ENCODE assay signal across 9 mouse cellular contexts in the genomic region with DNA sequence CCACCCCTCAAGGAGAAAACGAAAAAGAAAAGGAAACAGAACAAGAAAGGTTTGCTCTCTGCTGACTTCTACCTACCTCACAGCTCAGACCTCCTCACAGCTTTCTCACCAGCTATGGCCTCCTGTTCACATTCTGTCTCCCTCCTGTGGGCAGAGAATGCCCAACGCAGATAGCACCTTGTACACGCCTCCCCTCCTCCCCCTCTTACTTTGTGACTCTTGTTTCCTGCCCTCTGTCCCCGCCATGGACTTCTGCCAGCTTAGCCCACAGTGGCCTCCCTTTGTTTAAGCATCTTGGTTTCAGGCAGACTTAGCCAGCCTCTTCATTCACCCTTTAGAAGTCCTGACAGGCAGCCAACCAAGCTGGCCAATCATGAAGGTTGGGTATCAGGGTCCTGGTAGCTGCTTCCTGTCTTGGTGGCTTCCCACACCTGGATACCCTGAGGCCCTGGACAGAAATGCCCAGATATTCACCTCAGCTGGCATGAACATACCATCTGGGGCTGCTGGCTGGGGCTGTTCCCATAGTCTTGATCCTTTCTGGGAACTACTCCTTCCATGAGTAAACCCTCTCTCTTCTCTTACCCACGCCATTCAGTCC.
DNase-seq lines count a peak whose midpoint lies in the region; ATAC-seq lines count a peak whose summit lies in the region.
"Had no signal": no experiment of that assay in that cellular context is flagged by ENCODE, and none has a peak within 500 bp of the region (broad histone marks: within the 10 kb centered on the region; RNA-seq: fewer than 3 reads in every experiment).

No protein-coding gene starts in this region.

- ATAC-seq in monocyte, adult 5-6 weeks (replicated peaks; ENCODE audit: insufficient number of reproducible peaks, low FRiP score, low TSS enrichment, poor library complexity, severe bottlenecking), result 0 out of 2 replicates have a peak, but pooled peaks have one; percentile 17
- ATAC-seq: forebrain, embryonic 15.5 days had no signal

- peak; percentile 85 for DNase-seq in heart, adult 11 months
- no peak for DNase-seq in heart, adult 8-10 months (ENCODE audit: low spot score)
- peak; percentile 27 for DNase-seq in lung, postnatal 10 days
- no peak for DNase-seq in lung, postnatal 14 days
- DNase-seq in gonadal fat pad, adult 2 months (ENCODE audit: low read depth), result peak; percentile 81
- DNase-seq in gastrocnemius, adult 18-20 months (ENCODE audit: low spot score), result no peak
- DNase-seq in thymus, adult 18-20 months, result no peak

Comparison
In these comparisons a context has a peak if more than half of its experiments do, and no peak if none do; other contexts are left out.
1. DNase-seq: peak in heart, adult 11 months (single experiment), lung, postnatal 10 days (single experiment) and gonadal fat pad, adult 2 months (single experiment); none in heart, adult 8-10 months (single experiment), lung, postnatal 14 days (single experiment), gastrocnemius, adult 18-20 months (single experiment) and thymus, adult 18-20 months (0 of 2).